Mouse (Mus musculus) brain, embryonic 14.5 days (tissue): ENCODE measurements around the gene 1700029H14Rik.

Experiments
- CTCF ChIP-seq: fragments of 200-500 bp; IDR thresholded peaks from 2 replicates; pipeline ENCODE4 v1.5.1; 2012; ENCODE audit warnings: inconsistent platforms, mild to moderate bottlenecking, moderate library complexity, borderline replicate concordance; ENCODE audit not compliant: insufficient read depth, insufficient read length; ENCODE audit errors: extremely low read depth
- POLR2A ChIP-seq: fragments of 200-500 bp; IDR thresholded peaks from 2 replicates; pipeline ENCODE4 v1.6.1; 2012; ENCODE audit warnings: mild to moderate bottlenecking, inconsistent platforms, borderline replicate concordance; ENCODE audit not compliant: poor library complexity, insufficient read depth, insufficient read length, severe bottlenecking; ENCODE audit errors: extremely low read depth

GRCm38 (mm10) chr8:13531602-13532171, 30.6 kb downstream of the 1700029H14Rik start:
- TF ChIP-seq CTCF: no peak
- no peak for TF ChIP-seq POLR2A
